Mouse (Mus musculus) heart, adult 2 months (tissue): ENCODE measurements around the gene Gm884.

ENCODE experiments used
- CTCF ChIP-seq: fragments of 200-600 bp; IDR thresholded peaks from 2 replicates; pipeline ENCODE4 v1.8.1; 2022; ENCODE audit warnings: antibody characterized with exemption, mild to moderate bottlenecking, moderate library complexity
- POLR2A ChIP-seq: fragments of 200-500 bp; IDR thresholded peaks from 2 replicates; pipeline ENCODE4 v1.6.1; 2011; ENCODE audit warnings: mild to moderate bottlenecking, low read depth, low read length, control low read depth; ENCODE audit not compliant: insufficient read depth

- no peak for TF ChIP-seq POLR2A
- no peak for TF ChIP-seq CTCF
These were observed 22.3 kb upstream of the Gm884 start for GRCm38 (mm10) chr11:103643211-103643610.
